Mouse (Mus musculus) embryonic facial prominence, embryonic 12.5 days (tissue): ENCODE measurements around the gene Hoxa10. TPM values are rescaled to one million over a fixed set of nuclear protein-coding genes. Genes with fewer than 3 reads are reported as not detected.

Source experiments
- ATAC-seq: fragments of 200-750 bp; cut with Nextera tagmentation; 2 replicates; pipeline ENCODE4 v1.8.0; 2017; ENCODE audit not compliant: insufficient number of reproducible peaks, insufficient read depth, low FRiP score, low TSS enrichment
- H3K27ac ChIP-seq: fragments of 300-500 bp; sonication (generic); 2 replicates; pipeline ENCODE4 v1.5.1; 2016; ENCODE audit warnings: mild to moderate bottlenecking
- H3K27me3 ChIP-seq: fragments of 300-500 bp; sonication (generic); 2 replicates; pipeline ENCODE4 v1.6.1; 2016; ENCODE audit warnings: mild to moderate bottlenecking, moderate library complexity
- H3K36me3 ChIP-seq: fragments of 300-500 bp; sonication (generic); 2 replicates; pipeline ENCODE4 v1.6.1; 2016; ENCODE audit warnings: mild to moderate bottlenecking
- H3K4me1 ChIP-seq: fragments of 300-500 bp; sonication (generic); 2 replicates; pipeline ENCODE4 v1.6.1; 2016
- H3K4me2 ChIP-seq: fragments of 300-500 bp; sonication (generic); replicated peaks from 2 replicates; pipeline ENCODE4 v1.6.1; 2016; ENCODE audit warnings: mild to moderate bottlenecking, moderate library complexity
- H3K4me3 ChIP-seq: fragments of 300-500 bp; sonication (generic); 2 replicates; pipeline ENCODE4 v1.5.1; 2016; ENCODE audit warnings: mild to moderate bottlenecking
- H3K9ac ChIP-seq: fragments of 300-500 bp; sonication (generic); 2 replicates; pipeline ENCODE4 v1.6.1; 2016; ENCODE audit warnings: mild to moderate bottlenecking, moderate library complexity
- H3K9me3 ChIP-seq: fragments of 300-500 bp; sonication (generic); 2 replicates; pipeline ENCODE4 v1.6.1; 2016; ENCODE audit warnings: mild to moderate bottlenecking, moderate library complexity
- WGBS: fragments of 180-500 bp; shearing (Covaris S2); methylation state at CpG from one replicate; pipeline ENCODE4 v1.1.7; 2016; 5-methylcytosine and 5-hydroxymethylcytosine counted together
- polyA plus RNA-seq: library from polyadenylated mRNA; unstranded; fragments of >200 nt; fragmentation: Nextera tagmentation; extraction: Ambion mirVana; gene quantifications from 2 replicates; pipeline ENCODE4 v1.2.1, GENCODE M21; 2016

Gene Hoxa10
- polyA plus RNA-seq, 1 experiment from 2014 or later: 0.13 TPM

DNA sequence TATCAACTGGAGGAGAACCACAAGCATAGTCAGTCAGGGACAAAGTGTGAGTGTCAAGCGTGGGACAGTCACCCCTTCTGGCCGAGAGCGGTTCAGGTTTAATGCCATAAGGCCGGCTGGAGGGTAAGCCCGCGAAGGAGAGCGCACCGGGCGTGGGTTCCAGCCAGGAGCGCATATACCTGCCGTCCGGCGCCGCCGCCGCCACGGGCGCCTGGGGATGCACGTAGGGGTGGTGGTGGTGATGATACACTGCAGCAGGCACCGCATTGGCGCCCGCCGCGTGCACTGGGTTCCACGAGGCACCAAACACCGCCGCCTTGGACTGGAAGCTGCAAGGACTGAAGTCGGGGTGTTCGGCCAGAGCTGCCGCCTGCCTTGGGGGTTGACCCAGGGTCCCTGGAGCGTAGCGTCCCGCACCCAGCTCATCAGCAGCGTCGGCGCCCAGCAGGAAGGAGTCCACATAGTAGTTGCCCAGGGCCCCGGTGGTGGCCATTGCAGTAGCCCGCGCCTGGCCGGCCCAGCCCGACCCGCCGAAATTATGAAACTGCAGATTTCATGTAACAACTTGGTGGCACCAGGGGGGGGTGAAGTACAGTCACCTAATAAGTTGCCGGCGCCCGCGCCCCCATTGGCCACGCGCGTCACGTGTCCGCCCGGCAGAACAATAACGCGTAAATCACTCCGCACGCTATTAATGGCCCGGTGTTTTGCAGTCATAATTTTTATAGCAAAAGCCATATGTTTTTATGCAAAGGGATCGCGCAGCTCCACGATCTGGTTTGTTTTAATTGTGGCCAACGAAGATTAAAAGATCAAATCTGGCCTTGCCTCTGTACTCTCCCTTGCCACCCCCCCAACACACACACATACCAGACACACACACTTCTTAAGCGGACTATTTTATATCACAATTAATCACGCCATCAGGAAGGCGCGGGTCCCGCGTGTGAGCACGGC is 14.8 kb downstream of the Hoxa10 start:
- Histone ChIP-seq H3K27ac (no peak overlapping the region), H3K36me3 (no peaks in the 10 kb centered on the region), H3K4me3 (no peak overlapping the region), H3K9ac (no peak overlapping the region), H3K4me1 (no peaks in the 10 kb centered on the region), H3K4me2 (no peak overlapping the region), H3K27me3 (peaks cover 97% of the 10 kb centered on the region), H3K9me3 (no peaks in the 10 kb centered on the region)
- no peak for ATAC-seq
- 3% methylated on average over 69 of the region's 69 CpGs for WGBS

DNA sequence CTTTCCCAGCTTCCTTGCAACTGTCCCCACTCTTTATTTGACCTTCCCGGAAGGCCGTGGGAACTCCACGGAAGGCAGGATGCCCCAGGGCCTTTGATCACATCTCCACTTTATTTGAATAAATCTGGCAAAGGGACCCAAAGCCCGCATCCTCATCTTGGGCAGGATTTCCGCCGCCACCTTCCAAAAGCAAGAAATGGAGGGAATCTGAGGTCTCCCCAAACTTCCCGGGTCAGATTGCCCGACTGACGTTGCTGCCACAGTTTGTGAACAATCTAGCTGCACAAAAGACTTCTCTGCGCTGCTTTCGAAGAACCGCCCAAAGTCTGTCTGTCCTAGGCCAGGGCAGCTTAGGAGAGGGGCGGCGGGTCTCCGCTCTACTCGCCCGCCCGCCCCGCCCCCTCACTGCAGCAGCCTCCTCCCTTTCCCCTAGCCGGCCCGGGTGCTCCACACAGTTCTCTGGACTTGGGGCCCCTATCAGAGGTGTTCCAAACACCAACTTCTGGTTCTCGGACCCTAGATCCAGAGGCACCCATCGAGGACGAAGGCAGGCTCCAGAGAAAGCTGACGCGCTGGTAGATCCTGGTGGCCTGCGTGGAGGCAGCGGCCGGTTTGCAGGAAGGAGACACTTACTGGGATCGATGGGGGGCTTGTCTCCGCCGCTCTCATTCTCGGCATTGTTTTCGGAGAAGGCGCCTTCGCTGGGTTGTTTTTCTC is 15.6 kb downstream of the Hoxa10 start:
- Histone ChIP-seq H3K9me3 (no peaks in the 10 kb centered on the region), H3K27ac (no peak overlapping the region), H3K4me1 (no peaks in the 10 kb centered on the region), H3K9ac (no peak overlapping the region), H3K27me3 (peaks cover 95% of the 10 kb centered on the region), H3K36me3 (no peaks in the 10 kb centered on the region), H3K4me2 (no peak overlapping the region), H3K4me3 (no peak overlapping the region)
- WGBS: 1% methylated on average over 36 of the region's 36 CpGs
- ATAC-seq: no peak

DNA sequence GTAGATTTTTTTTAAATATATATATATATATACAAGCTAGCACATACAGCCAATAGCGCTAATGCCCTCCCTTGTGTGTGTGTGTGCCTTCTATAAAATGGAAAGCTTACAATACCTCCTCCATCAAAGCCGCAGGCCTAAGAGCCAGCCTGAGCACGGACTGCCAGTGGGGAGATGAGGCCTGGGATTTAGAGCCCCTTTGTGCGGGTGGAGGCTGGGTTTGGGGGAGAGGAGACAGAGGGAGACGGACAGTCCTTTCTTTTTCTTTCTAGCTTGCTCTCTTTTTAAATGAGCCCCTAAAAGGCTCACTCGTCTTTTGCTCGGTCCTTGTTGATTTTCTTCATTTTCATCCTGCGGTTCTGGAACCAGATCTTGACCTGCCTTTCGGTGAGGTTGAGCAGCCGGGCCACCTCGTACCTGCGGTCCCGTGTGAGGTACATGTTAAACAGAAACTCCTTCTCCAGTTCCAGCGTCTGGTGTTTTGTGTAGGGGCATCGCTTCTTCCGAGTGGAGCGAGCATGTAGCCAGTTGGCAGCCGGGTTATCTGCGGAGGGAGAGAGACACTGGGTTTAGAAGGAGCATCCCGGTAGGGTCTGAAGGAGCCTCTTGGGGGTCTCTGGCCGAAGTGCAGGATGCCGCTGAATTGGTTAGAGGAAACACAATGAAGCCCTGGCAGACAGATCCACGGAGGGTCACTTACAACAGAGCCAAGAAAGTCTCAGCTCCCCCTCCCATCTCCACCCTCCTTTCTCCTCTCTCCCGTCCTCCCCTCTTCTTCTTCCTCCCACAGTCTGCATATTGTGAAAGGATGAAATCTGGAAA is 16.5 kb downstream of the Hoxa10 start:
- no peak overlapping the region for H3K9ac ChIP-seq
- no peaks in the 10 kb centered on the region for H3K9me3 ChIP-seq
- H3K4me1 ChIP-seq: no peaks in the 10 kb centered on the region
- no peaks in the 10 kb centered on the region for H3K36me3 ChIP-seq
- no peak overlapping the region for H3K4me3 ChIP-seq
- WGBS: 1% methylated on average over 24 of the region's 24 CpGs
- ATAC-seq: no peak
- no peak overlapping the region for H3K27ac ChIP-seq
- no peak overlapping the region for H3K4me2 ChIP-seq
- peaks cover 95% of the 10 kb centered on the region for H3K27me3 ChIP-seq

DNA sequence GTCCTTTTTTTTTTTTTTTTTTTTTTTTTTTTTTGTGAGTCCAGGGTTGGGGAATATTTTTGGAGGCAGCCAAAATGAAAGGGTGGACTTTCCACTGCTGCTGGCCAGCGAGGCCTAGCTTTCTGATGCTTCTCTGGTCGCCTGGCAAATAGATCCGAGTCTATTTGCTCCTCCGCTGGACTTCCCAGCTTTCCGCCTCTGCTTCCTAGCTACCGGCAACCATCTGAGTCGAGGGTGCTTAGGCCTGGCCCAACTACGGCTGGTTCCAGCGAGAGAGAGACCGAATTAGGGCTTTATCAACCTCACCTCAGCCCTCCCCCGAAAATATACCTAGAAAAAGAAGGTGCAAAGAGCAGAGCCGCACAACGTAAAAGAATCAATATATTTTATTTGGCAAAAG is 17.9 kb downstream of the Hoxa10 start:
- no peak overlapping the region for H3K27ac ChIP-seq
- no peak for ATAC-seq
- no peak overlapping the region for H3K4me3 ChIP-seq
- 8% methylated on average over 13 of the region's 13 CpGs for WGBS
- no peaks in the 10 kb centered on the region for H3K36me3 ChIP-seq
- H3K27me3 ChIP-seq: peaks cover 98% of the 10 kb centered on the region
- no peaks in the 10 kb centered on the region for H3K9me3 ChIP-seq
- H3K4me2 ChIP-seq: no peak overlapping the region
- H3K4me1 ChIP-seq: no peaks in the 10 kb centered on the region
- no peak overlapping the region for H3K9ac ChIP-seq

DNA sequence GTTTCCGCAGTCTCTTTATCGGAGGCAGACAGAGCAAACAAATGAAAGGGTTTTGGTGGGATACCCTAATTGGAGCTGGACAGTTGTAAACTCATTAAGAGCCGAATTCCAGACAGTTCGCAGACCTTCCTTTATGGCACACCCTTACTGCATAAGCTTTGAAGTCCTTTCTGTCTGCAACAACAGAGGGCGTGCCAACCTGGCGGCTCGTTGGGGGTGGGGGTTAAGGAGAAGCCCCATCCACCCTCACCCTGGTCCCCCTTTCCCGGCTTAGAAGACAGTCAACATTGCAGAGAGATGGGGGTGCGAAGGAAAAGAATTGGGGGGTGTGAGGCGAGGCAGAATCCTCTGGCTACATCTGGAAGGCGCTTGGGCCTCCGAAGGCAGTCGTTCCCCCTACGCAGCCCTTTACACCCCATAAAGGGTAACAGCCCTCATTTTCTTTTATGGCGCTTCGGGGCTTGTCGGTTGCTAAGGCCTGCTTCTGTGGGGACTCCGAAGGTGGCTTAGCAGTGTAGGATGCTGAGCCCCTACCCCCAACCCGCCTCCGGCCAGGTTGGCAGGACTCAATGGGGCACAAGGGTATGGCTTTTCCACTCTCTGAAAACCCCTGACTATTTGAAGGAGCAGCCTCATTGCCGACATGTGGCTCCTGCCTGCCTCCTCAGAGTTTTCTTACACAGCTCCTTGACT is 18.5 kb downstream of the Hoxa10 start:
- H3K27ac ChIP-seq: no peak overlapping the region
- peaks cover 98% of the 10 kb centered on the region for H3K27me3 ChIP-seq
- peak overlapping the region; percentile 48; the same call in 1 of the 2 replicates for H3K4me3 ChIP-seq
- no peaks in the 10 kb centered on the region for H3K9me3 ChIP-seq
- no peaks in the 10 kb centered on the region for H3K36me3 ChIP-seq
- ATAC-seq: no peak
- H3K4me1 ChIP-seq: peaks cover under 1% of the 10 kb centered on the region; the same call in 1 of the 2 replicates
- H3K9ac ChIP-seq: no peak overlapping the region
- peak overlapping the region; percentile 84 for H3K4me2 ChIP-seq
- 5% methylated on average over 21 of the region's 21 CpGs for WGBS

DNA sequence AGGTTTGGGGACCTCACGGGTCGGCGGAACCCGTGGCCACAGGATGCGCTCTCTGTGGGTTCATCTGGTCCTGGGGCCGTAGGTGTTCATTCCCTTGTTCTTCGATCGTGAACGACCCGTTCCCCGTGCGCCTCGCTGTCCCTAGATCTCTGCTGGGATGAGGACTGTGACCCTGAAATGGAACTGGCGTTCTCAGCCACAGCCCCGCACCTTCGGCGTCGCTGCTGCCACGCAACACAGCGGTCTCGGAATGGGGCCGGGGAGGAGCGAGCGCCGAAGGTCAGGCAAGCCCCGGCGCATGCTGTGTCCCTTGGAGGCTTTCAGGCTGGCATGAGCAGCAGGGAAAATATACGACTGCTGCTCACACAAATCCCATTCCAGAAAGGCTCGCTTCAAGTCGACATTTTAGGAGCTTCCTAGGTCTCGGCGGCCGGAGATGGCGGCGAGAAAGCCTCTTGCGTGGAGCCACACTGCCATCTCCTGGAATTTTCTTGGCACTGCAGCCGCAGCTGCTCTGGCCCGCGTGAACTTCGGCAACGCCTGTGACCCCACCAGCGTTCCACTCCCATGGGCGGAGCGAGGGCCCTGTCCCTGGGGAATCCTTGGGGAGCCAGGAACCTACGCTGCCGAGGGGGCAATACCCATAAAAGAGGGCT is 19.2 kb downstream of the Hoxa10 start, which contains the start of gene Hoxa7:
Gene Hoxa7 (minus strand): TSS at position 518 of the 656 bp plus-strand sequence.
- Histone ChIP-seq H3K4me3 (peak within 1 kb of the TSS; percentile 48), H3K4me1 (peaks cover 5% of the 10 kb centered on the region), H3K4me2 (peak within 1 kb of the TSS; percentile 84), H3K36me3 (no peaks in the 10 kb centered on the region), H3K27ac (no peak within 1 kb of the TSS), H3K9me3 (no peaks in the 10 kb centered on the region), H3K27me3 (peaks cover 98% of the 10 kb centered on the region), H3K9ac (peak within 1 kb of the TSS; percentile 54)
- WGBS: 2% methylated on average over 46 of the region's 46 CpGs
- no peak for ATAC-seq

DNA sequence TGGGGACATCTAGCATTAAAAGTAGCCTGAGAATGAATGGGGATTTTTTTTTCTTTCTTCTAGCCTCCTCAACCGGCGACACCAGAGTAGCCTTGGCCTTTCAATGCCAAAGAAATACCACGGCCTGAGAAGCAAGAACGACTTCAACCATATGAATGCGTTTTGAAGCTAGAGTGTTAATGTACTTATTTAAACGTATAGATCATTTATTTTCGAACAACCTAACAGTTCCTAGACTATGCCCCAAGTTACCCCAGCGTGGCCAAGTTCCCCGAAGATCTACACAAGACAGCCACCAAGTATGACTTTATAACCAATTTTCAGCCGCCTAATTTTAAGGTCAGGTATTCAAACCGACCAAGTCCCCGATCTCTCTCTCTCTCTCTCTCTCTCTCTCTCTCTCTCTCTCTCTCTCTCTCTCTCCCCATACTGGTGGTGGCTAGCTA is 19.8 kb downstream of the Hoxa10 start:
- Histone ChIP-seq H3K4me3 (peak overlapping the region; percentile 48), H3K27ac (no peak overlapping the region), H3K27me3 (peaks cover 98% of the 10 kb centered on the region), H3K4me1 (peaks cover 5% of the 10 kb centered on the region), H3K9me3 (no peaks in the 10 kb centered on the region), H3K9ac (no peak overlapping the region), H3K36me3 (no peaks in the 10 kb centered on the region), H3K4me2 (peak overlapping the region; percentile 84)
- no peak for ATAC-seq
- WGBS: 6% methylated on average over 12 of the region's 12 CpGs

DNA sequence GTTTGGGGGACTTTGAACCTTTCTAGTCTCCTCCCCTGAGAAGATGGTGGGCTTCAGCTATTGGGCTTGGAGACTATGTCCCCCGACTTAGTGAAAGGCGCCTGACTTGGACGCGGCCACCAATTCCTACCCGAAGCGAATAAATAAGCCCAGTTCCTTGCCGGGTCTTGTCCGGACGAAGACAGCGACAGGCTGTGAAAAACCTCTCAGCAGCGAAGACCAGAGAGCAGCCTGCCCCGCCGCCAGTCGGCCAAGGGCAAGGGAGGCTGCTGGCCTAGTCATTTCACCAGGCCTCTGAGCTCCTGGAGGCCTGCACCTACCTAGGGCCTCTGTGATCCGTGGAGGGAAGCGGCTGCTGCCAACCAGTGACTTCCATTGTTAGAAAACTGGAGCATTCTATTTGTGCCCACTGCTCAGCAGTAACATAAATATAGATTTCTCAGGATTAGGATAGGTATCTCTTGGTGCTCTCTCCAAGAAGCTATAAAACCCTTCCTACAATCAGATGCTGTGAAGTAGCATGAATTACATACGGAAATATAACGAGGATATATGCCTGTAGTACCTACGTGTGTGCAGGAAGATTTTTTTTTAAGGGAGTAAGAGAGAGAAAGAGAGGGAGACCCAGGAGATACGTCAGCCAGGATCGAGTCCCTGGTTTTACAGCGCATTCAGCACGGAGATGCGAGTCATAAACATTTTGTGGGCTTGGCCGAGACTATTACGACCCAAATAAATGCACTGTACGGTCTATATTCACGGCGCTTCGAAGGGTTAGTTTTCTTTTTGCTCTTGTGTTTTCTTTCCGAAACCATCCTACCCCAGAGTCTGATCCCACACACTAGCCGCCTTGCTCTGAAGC is 20.4 kb downstream of the Hoxa10 start:
- H3K27ac ChIP-seq: no peak overlapping the region
- H3K9ac ChIP-seq: no peak overlapping the region
- H3K27me3 ChIP-seq: peaks cover 98% of the 10 kb centered on the region
- WGBS: 13% methylated on average over 32 of the region's 32 CpGs
- no peak overlapping the region for H3K4me3 ChIP-seq
- ATAC-seq: no peak
- no peak overlapping the region for H3K4me2 ChIP-seq
- peaks cover 5% of the 10 kb centered on the region for H3K4me1 ChIP-seq
- H3K9me3 ChIP-seq: no peaks in the 10 kb centered on the region
- no peaks in the 10 kb centered on the region for H3K36me3 ChIP-seq

DNA sequence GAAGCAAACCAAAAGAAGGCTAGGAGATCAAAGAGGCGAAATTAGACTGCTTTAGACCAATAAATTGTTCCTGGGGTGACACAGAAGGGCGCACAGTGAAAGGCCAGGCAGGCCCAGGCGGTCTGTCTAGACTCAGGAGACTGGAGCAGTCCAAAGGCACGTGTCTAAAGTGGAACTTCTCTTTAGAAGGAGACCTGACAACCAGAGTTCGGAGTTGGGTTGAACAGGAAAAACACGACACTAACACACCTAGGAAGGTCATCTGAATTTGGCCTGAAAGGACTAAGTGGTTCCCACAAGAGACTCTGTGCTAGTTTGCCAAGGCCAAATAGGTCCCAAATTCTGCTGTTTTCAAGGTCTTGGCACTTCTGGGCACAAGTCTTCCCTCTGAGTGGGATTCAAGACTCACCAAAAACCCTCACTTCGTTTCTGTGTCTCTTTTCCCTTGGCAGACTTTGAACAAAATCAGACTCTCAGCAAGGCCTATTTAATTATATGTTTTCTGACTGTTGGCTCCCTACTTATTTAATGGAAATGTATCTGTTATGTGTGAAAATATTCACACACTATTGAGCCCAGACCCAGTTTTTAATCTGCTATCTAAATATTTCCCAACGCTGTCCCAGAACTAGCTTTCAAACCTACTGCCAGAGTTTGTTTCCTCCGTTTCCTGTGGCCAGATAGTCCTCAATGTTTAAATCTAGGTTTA is 21.3 kb downstream of the Hoxa10 start:
- 20% methylated on average over 9 of the region's 9 CpGs for WGBS
- Histone ChIP-seq H3K27ac (no peak overlapping the region), H3K4me2 (no peak overlapping the region), H3K9me3 (no peaks in the 10 kb centered on the region), H3K27me3 (peaks cover 98% of the 10 kb centered on the region), H3K9ac (no peak overlapping the region), H3K4me3 (no peak overlapping the region), H3K4me1 (peaks cover 5% of the 10 kb centered on the region), H3K36me3 (no peaks in the 10 kb centered on the region)
- ATAC-seq: no peak
